Mouse (Mus musculus) kidney, embryonic 16.5 days (tissue): Measurements from ENCODE around the gene Vsig10. TPM values are rescaled to one million over a fixed set of nuclear protein-coding genes. Genes with fewer than 3 reads are reported as not detected.
"Not testable (repeated sequence)": the region's sequence is repeated elsewhere in the genome, so short reads cannot be mapped to it uniquely, and the experiment has no call there.

ENCODE experiments used
- ATAC-seq: fragments of 200-750 bp; cut with Nextera tagmentation; 2 replicates; pipeline ENCODE4 v1.8.0; 2017; ENCODE audit warnings: moderate TSS enrichment; ENCODE audit not compliant: low FRiP score, low TSS enrichment
- H3K27ac ChIP-seq: fragments of 300-500 bp; sonication (generic); 2 replicates; pipeline ENCODE4 v1.5.1; 2014; ENCODE audit warnings: low read length
- H3K27me3 ChIP-seq: fragments of 300-500 bp; sonication (generic); 2 replicates; pipeline ENCODE4 v1.6.1; 2014; ENCODE audit warnings: low read length, control low read depth, mixed read lengths; ENCODE audit not compliant: insufficient read depth
- H3K36me3 ChIP-seq: fragments of 300-500 bp; sonication (generic); 2 replicates; pipeline ENCODE4 v1.6.1; 2014; ENCODE audit warnings: low read length, control low read depth, mixed read lengths; ENCODE audit not compliant: insufficient read depth
- H3K4me1 ChIP-seq: fragments of 300-500 bp; sonication (generic); 2 replicates; pipeline ENCODE4 v1.6.1; 2014; ENCODE audit warnings: low read length, control low read depth, mixed read lengths; ENCODE audit not compliant: insufficient read depth
- H3K4me2 ChIP-seq: fragments of 300-500 bp; sonication (generic); replicated peaks from 2 replicates; pipeline ENCODE4 v1.6.1; 2014; ENCODE audit warnings: low read depth, low read length
- H3K4me3 ChIP-seq: fragments of 300-500 bp; sonication (generic); 2 replicates; pipeline ENCODE4 v1.5.1; 2014; ENCODE audit warnings: mild to moderate bottlenecking, low read length
- H3K9ac ChIP-seq: fragments of 300-500 bp; sonication (generic); replicated peaks from 2 replicates; pipeline ENCODE4 v1.6.1; 2014; ENCODE audit warnings: low read length
- H3K9me3 ChIP-seq: fragments of 300-500 bp; sonication (generic); 2 replicates; pipeline ENCODE4 v1.6.1; 2016; ENCODE audit warnings: low read length, control low read depth
- WGBS: fragments of 180-500 bp; shearing (Covaris S2); extraction: QIAGEN DNeasy Blood & Tissue Kit; methylation state at CpG from one replicate; pipeline ENCODE4 v1.1.7; 2014; 5-methylcytosine and 5-hydroxymethylcytosine counted together
- polyA plus RNA-seq: library from polyadenylated mRNA; unstranded; fragments of >200 nt; fragmentation: Nextera tagmentation; extraction: Ambion mirVana; gene quantifications from 2 replicates; pipeline ENCODE4 v1.2.1, GENCODE M21; 2015

Gene Vsig10
- polyA plus RNA-seq, 1 experiment from 2014 or later = 14.6 TPM

- Histone ChIP-seq H3K4me2 (no peak overlapping the region), H3K36me3 (no peaks in the 10 kb centered on the region), H3K4me3 (no peak overlapping the region), H3K9me3 (no peaks in the 10 kb centered on the region), H3K9ac (no peak overlapping the region), H3K27ac (peak overlapping the region; percentile 1; the same call in 1 of the 2 replicates), H3K27me3 (no peaks in the 10 kb centered on the region), H3K4me1 (peaks cover 14% of the 10 kb centered on the region)
- ATAC-seq = no peak
- 27% methylated on average over 9 of the region's 9 CpGs for WGBS
Observed at GRCm38 (mm10) chr5:117314587-117315428, 4.1 kb upstream of the Vsig10 start.

GRCm38 (mm10) chr5:117323751-117324150 is 4.9 kb downstream of the Vsig10 start:
- Histone ChIP-seq H3K36me3 (0 out of 2 replicates have a peak, but pooled peaks cover 3% of the 10 kb centered on the region), H3K9ac (no peak overlapping the region), H3K9me3 (no peaks in the 10 kb centered on the region), H3K27ac (no peak overlapping the region), H3K4me2 (no peak overlapping the region), H3K4me1 (peaks cover 4% of the 10 kb centered on the region; the same call in 1 of the 2 replicates), H3K4me3 (no peak overlapping the region), H3K27me3 (no peaks in the 10 kb centered on the region)
- ATAC-seq = no peak
- 91% methylated on average over 9 of the region's 9 CpGs for WGBS

DNA sequence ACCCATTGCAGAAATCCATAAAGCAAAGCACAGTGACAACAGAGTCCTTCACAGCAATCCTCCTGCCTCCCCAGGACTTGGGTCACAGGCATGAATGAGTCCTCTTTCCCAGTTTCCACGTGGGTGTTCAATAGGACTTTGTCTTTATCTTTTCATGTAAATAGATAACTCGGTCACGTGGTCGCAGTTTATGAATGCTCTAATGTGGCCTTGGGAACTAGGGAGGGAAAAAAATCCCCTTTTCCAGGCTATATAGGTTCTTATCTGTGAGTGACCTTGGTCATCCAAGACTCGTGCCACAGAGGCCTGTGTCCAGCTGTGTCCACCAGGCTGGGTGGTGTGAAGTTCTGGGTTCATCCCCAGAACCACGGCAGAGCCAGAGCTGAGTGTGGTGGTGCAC is 7.5 kb downstream of the Vsig10 start:
- 81% methylated on average over 6 of the region's 6 CpGs for WGBS
- Histone ChIP-seq H3K4me1 (no peaks in the 10 kb centered on the region), H3K27ac (no peak overlapping the region), H3K9me3 (no peaks in the 10 kb centered on the region), H3K36me3 (0 out of 2 replicates have a peak, but pooled peaks cover 3% of the 10 kb centered on the region), H3K27me3 (no peaks in the 10 kb centered on the region), H3K9ac (no peak overlapping the region), H3K4me2 (no peak overlapping the region), H3K4me3 (no peak overlapping the region)
- no peak for ATAC-seq

- no peak for ATAC-seq
- Histone ChIP-seq H3K4me3 (no peak overlapping the region), H3K4me1 (no peaks in the 10 kb centered on the region), H3K27ac (no peak overlapping the region), H3K36me3 (peaks cover 8% of the 10 kb centered on the region; the same call in 1 of the 2 replicates), H3K9me3 (peaks cover 6% of the 10 kb centered on the region; the same call in 1 of the 2 replicates), H3K9ac (no peak overlapping the region), H3K4me2 (no peak overlapping the region), H3K27me3 (no peaks in the 10 kb centered on the region)
- 80% methylated on average over 7 of the region's 7 CpGs for WGBS
Observed at GRCm38 (mm10) chr5:117330457-117330856, 11.6 kb downstream of the Vsig10 start.

- H3K4me3 ChIP-seq = no peak overlapping the region
- no peak overlapping the region for H3K9ac ChIP-seq
- peaks cover 35% of the 10 kb centered on the region for H3K36me3 ChIP-seq
- 89% methylated on average over 10 of the region's 10 CpGs for WGBS
- H3K4me1 ChIP-seq = no peaks in the 10 kb centered on the region
- no peak for ATAC-seq
- peaks cover 9% of the 10 kb centered on the region for H3K9me3 ChIP-seq
- no peak overlapping the region for H3K4me2 ChIP-seq
- H3K27ac ChIP-seq = no peak overlapping the region
- H3K27me3 ChIP-seq = no peaks in the 10 kb centered on the region
Observed at GRCm38 (mm10) chr5:117337999-117338398, 19.1 kb downstream of the Vsig10 start.

DNA sequence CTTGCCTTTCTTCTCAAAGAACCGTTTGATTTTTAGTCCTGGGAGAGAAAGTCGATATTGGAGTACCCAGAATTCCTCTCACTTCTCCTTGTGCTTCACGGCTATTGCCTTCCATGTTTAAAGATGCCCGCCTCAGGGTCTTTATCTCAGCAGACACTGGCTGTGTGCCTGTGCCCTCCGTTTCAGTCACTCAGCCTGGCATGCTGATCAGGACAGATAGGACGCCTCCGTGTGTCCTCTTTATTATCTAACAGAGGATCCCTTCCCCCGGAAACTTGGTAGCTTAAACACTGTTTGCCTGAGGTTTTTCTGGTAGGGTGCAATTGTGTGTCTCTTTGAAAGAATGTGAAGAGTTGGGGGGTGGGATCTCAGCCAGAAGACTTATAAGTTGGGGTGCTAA is 19.6 kb downstream of the Vsig10 start:
- no peak for ATAC-seq
- no peak overlapping the region for H3K4me2 ChIP-seq
- peaks cover 9% of the 10 kb centered on the region for H3K9me3 ChIP-seq
- 89% methylated on average over 8 of the region's 8 CpGs for WGBS
- H3K27ac ChIP-seq = no peak overlapping the region
- no peaks in the 10 kb centered on the region for H3K27me3 ChIP-seq
- no peaks in the 10 kb centered on the region for H3K4me1 ChIP-seq
- H3K4me3 ChIP-seq = no peak overlapping the region
- no peak overlapping the region for H3K9ac ChIP-seq
- peaks cover 35% of the 10 kb centered on the region for H3K36me3 ChIP-seq

GRCm38 (mm10) chr5:117340081-117340480 is 21.2 kb downstream of the Vsig10 start:
- Histone ChIP-seq H3K9ac (no peak overlapping the region), H3K9me3 (peaks cover 4% of the 10 kb centered on the region; the same call in 1 of the 2 replicates), H3K4me3 (no peak overlapping the region), H3K27me3 (no peaks in the 10 kb centered on the region), H3K27ac (no peak overlapping the region), H3K4me1 (no peaks in the 10 kb centered on the region), H3K36me3 (peaks cover 35% of the 10 kb centered on the region), H3K4me2 (no peak overlapping the region)
- 86% methylated on average over 6 of the region's 6 CpGs for WGBS
- ATAC-seq = no peak

DNA sequence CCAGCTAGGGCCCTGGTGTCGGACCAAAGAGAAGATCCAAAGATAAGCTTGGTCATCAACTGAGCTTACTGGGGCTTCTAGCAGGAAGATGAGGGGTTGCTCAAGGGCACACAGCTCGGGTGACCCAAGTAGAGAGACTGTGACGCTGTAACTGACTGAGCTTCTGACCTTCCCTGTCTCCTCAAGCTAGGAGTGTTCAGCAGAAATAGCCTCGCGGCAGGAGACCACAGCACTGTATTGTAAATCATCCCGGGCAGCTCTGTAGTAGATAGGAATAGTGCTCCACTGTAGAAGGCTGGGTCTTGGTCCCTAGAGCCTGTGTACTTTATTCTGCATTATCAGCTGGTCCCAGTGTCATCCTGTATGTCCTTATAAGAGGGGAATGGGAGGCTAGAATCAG is 23.0 kb downstream of the Vsig10 start:
- Histone ChIP-seq H3K27ac (no peak overlapping the region), H3K4me3 (no peak overlapping the region), H3K9me3 (peaks cover under 1% of the 10 kb centered on the region; the same call in 1 of the 2 replicates), H3K4me2 (no peak overlapping the region), H3K4me1 (peaks cover 6% of the 10 kb centered on the region; the same call in 1 of the 2 replicates), H3K27me3 (no peaks in the 10 kb centered on the region), H3K36me3 (peaks cover 23% of the 10 kb centered on the region), H3K9ac (no peak overlapping the region)
- 53% methylated on average over 6 of the region's 6 CpGs for WGBS
- no peak for ATAC-seq

GRCm38 (mm10) chr5:117344496-117344895 is 25.6 kb downstream of the Vsig10 start:
- H3K27me3 ChIP-seq, H3K9me3 ChIP-seq, H3K9ac ChIP-seq, H3K4me3 ChIP-seq, ATAC-seq, H3K4me1 ChIP-seq, H3K4me2 ChIP-seq, H3K27ac ChIP-seq: not testable (repeated sequence)
- 85% methylated on average over 5 of the region's 5 CpGs for WGBS
- peaks cover 24% of the 10 kb centered on the region for H3K36me3 ChIP-seq

DNA sequence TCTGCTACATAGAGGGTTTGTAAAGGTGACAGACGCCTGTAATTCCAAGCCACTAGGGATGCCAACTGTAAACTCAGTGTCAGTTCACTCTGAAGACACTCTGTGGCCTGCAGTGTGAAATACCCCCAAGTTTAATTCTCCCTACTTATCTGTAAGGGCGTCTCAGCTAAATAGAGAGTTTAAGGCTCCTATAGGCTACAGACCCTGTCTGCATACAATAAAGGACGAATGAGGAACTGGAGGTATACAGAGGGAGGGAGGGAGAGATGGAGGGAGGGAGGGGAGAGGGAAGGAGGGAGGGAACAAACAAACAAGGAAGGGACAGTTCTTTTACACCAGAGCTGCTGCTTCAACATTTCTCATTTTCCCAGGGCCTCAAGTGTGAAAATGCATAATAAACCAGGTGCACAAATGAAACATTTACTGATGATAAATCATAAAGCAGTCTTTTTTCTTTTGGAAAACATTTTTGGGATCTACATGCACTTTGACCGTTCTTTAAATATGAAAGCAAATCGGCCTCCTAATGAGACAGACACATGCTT is 26.6 kb downstream of the Vsig10 start:
- H3K4me3 ChIP-seq = no peak overlapping the region
- whole genome bisulfite sequencing = 82% methylated on average over 5 of the region's 5 CpGs
- H3K27ac ChIP-seq = no peak overlapping the region
- H3K4me2 ChIP-seq = no peak overlapping the region
- peaks cover 16% of the 10 kb centered on the region for H3K36me3 ChIP-seq
- H3K4me1 ChIP-seq = peaks cover 6% of the 10 kb centered on the region; the same call in 1 of the 2 replicates
- no peak overlapping the region for H3K9ac ChIP-seq
- H3K9me3 ChIP-seq = no peaks in the 10 kb centered on the region
- no peak for ATAC-seq
- no peaks in the 10 kb centered on the region for H3K27me3 ChIP-seq
